Mouse (Mus musculus): Measurements from ENCODE around the gene Tmem132c. TPM values are rescaled to one million over a fixed set of nuclear protein-coding genes. Genes with fewer than 3 reads are reported as not detected.

The Tmem132c gene
- total RNA-seq, 2 experiments from 2014 or later = 3.7 to 3.8 TPM

DNA sequence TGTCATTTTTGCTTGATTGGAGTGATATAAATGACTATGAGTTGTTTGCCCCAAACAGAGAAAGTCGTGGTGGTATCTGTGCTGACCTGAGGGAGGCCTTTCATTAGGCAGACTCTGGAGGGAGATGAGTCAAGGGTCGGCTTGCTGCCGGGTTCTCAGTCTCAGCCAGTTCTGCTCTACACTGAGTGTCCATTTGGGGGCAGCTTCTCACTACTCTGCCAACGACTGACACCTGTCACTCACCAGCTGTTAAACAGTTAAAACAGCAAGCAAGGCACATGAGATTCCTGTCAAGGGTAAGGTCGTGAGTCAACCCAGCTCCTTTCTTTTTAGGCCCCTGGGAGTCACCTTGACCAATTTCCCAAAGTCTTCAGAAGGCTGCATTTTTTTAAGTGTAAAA is 350.8 kb downstream of the Tmem132c start:
- no peak for DNase-seq (ENCODE audit: low spot score in 2 of 2)
- TF ChIP-seq CTCF (conservative IDR thresholded peaks at IDR 0.05) = no peak

DNA sequence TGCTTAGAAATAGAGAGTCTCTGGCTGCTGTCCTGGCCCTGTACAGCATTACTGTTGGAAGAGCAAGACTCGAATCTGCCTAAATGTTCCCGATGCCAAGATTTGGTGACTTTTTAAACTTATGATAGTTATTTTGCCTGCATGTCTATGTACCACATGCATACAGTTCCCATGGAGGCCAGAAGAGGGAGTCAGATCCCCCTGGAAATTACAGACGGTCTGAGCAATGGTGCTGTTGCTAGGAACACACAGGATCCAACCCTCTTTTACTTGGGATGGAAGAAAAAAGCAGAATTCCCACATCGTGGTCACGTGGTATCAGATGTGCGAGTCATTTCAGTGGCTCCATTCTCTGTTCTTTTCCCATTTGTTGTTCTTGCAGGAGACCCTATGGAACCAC is 351.2 kb downstream of the Tmem132c start:
- no peak overlapping the region for H3K27ac ChIP-seq
- TF ChIP-seq CTCF (conservative IDR thresholded peaks at IDR 0.05) = peak; percentile 80
- no peak overlapping the region for H3K4me3 ChIP-seq
- DNase-seq (ENCODE audit: low spot score in 2 of 2) = peak in 1 of 2 experiments; percentile 58

More for the DNA sequence above, 350.8 kb downstream of the Tmem132c start:
- no peak overlapping the region for H3K27ac ChIP-seq
- no peak overlapping the region for H3K4me3 ChIP-seq

DNA sequence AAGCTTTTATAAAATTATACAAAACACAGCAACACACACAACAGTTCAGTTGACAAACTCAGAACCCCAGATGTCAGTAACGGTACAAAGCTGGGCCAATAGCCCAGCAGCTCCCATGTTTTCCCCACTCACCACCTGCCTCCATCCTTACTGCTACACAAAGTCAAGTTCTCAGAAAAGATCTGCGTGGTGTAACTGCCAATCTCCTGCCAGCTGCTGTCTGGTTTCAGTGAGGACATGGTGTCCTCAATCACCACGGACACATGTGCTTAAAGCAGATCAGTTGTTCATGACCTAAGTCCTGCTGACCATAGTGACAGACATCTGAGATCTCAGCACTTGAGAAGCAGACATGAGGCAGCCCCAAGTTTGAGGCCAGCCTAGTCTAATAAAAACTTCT is 354.1 kb downstream of the Tmem132c start:
- H3K27ac ChIP-seq = peak overlapping the region; percentile 73
- no peak overlapping the region for H3K4me3 ChIP-seq
- no peak for TF ChIP-seq CTCF (conservative IDR thresholded peaks at IDR 0.05)
- peak; percentile 46 to 52 for DNase-seq (ENCODE audit: low spot score in 2 of 2)

DNA sequence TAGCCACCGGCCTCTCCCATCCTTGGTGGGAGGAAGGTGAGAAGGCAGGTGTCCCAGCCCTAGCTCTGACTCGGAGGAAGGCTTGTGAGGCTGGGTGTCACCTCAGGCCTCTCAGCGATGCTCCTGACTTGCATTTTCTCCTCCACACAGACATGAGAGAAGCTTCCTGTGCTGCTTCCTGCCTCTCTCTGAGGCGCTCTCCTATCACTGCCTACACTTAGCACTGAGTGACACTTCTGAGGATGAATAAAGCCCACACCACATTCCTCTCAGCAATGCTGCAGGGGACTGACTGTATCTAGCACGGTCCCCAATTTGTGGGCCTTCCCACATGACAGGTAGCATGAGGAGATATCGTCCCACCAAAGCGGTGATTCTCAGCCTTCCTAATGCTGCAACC is 355.3 kb downstream of the Tmem132c start:
- Histone ChIP-seq H3K4me3 (no peak overlapping the region), H3K27ac (peak overlapping the region; percentile 73)
- no peak for DNase-seq (ENCODE audit: low spot score in 2 of 2)
- TF ChIP-seq CTCF (conservative IDR thresholded peaks at IDR 0.05) = no peak

DNA sequence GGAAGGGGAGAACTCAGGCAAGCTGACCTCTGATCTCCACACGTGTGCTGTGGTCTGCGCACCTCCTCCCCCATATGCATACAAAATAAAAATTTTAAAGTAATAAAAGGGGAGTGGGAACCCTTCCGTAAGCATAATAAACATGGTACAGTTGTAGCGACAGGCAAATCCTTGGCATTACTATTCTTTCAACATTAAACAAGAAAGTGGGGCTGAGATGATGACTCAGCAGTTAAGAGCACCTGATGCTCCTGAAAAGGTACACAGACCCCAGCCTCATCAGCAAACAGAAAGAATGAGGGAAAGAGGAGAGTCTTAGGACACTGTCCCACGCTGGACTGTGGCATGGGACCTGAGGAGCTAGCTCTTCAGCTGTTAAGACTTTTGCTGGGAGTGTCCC is 361.4 kb downstream of the Tmem132c start:
- TF ChIP-seq CTCF (conservative IDR thresholded peaks at IDR 0.05) = no peak

DNA sequence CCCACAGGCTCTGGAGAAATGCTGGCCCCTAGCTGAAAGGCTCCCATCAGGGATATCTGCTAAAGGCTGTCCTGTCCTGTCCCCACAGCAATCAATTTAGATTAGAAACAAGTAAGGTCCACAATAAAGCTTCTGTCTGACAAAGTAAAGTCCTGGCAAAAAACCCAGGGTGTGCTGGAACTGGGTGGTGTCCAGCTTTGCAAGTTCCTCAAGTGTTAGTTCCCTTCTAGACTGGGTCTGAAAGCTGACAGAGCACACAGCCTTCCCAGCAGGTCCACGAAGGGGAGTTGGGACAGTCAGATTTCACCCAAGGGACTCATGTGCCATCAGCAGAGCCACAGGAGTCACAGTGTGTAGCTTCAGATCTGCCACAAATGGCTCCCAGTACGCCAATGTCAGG is 365.9 kb downstream of the Tmem132c start:
- DNase-seq (ENCODE audit: low spot score in 2 of 2) = no peak
- H3K27ac ChIP-seq = peak overlapping the region; percentile 96; the same call in 1 of the 2 replicates
- H3K4me3 ChIP-seq = no peak overlapping the region
- TF ChIP-seq CTCF (conservative IDR thresholded peaks at IDR 0.05) = no peak

More for the DNA sequence above, 361.4 kb downstream of the Tmem132c start:
- Histone ChIP-seq H3K27ac (no peak overlapping the region), H3K4me3 (no peak overlapping the region)
- DNase-seq (ENCODE audit: low spot score in 2 of 2) = no peak

DNA sequence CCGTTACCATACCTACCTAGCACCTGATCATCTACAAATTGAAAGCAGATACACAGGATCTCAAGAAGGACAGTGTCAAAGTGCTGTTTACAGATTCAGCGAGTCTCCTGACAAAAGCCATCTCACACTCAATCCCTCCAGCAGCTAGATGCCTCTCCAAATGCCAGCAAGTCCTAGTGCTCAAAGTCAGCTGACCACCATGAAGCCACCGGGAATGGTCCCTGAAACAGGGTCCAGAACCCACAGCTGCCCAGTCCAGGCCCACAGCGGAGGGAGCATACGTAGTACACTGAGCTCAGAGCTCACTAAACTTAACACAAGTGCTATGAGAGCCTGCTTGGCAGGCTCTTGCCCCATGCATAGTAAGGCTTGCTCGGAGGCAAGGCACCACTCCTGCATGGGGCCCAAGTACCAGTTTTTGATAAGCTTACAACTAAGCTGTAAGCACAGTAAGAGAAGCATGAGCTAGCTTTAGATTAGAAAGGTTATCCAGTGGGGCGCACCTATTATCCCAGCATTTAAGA is 367.6 kb downstream of the Tmem132c start:
- no peak for DNase-seq (ENCODE audit: low spot score in 2 of 2)
- TF ChIP-seq CTCF (conservative IDR thresholded peaks at IDR 0.05) = no peak
- Histone ChIP-seq H3K4me3 (no peak overlapping the region), H3K27ac (peak overlapping the region; percentile 96)

DNA sequence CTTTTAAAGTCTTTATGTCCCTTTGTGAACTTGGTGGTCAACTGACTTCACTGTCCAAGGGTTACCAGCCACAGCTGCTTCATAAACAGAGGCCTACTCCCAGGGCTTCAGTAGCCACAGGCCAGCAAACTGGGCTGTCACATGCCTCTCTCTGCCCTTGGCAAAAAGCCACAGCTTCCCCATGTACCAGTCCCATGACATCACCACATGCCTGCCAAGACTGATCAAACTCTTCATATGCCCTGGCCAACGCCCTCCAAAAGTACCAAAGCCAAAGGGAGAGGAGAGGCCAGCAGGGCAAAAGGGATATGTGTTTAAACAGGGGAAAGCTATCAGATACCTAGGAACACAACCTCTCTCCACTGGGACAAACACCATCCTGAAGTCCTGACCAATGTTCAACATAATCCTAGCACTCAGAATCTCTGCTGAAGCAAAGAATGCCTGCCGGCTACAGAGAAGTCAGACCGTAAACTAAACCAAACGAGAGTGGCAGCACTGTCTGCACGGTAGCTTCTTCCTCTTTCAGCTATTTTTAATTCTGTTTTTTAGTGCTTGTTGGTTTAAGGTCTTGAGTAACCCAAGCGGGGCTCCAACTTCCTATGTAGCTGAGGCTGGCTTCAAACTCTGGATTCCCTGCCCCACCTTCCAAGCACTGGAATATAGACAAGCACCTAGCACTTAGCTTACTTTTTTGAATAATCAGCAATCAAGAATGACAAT is 369.3 kb downstream of the Tmem132c start:
- Histone ChIP-seq H3K4me3 (no peak overlapping the region), H3K27ac (peak overlapping the region; percentile 96)
- no peak for TF ChIP-seq CTCF (conservative IDR thresholded peaks at IDR 0.05)
- peak in 1 of 2 experiments; percentile 51 for DNase-seq (ENCODE audit: low spot score in 2 of 2)

DNA sequence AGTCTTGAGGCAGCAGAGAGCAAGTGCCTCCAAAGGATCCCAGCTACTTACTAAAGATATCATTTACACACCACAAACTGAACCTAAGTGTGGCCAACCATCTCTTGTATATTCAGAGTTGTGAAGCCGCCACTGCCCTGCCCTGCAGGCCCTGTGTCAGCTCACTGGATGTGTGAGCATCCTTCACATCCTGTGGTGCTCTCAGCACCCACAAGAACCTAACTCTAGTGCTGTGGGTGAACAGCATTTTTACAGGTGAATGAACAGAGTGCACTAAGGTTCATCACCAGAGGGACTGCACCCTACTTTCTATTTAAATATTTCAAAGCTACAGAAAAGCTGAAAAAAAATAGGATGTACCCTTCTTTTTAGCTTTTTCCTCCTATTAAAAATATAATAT is 370.3 kb downstream of the Tmem132c start:
- DNase-seq (ENCODE audit: low spot score in 2 of 2) = no peak
- Histone ChIP-seq H3K27ac (peak overlapping the region; percentile 96), H3K4me3 (no peak overlapping the region)
- no peak for TF ChIP-seq CTCF (conservative IDR thresholded peaks at IDR 0.05)

DNA sequence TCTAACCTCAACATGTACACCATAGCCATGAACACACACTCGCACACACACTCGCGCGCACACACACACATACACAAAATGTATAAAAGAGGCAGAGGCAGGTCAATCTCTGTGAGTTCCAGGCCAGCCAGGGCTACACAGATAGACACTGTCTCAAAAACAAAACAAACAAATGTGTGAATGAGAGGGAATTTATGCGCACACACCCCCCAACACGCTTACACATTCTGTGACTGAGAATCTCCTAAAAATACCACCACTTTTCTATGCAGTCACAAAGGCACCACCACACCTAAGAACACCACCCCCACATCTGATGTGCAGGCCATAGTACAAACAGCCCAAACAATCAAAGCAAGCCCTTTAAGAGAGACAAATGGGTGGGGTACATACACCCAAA is 370.8 kb downstream of the Tmem132c start:
- Histone ChIP-seq H3K4me3 (no peak overlapping the region), H3K27ac (peak overlapping the region; percentile 96)
- TF ChIP-seq CTCF (conservative IDR thresholded peaks at IDR 0.05) = no peak
- no peak for DNase-seq (ENCODE audit: low spot score in 2 of 2)
